Mouse (Mus musculus) kidney, embryonic 14.5 days (tissue): Measurements from ENCODE around the gene Usp34. TPM values are rescaled to one million over a fixed set of nuclear protein-coding genes. Genes with fewer than 3 reads are reported as not detected.
"Not testable (repeated sequence)": the region's sequence is repeated elsewhere in the genome, so short reads cannot be mapped to it uniquely, and the experiment has no call there.

Source experiments
- ATAC-seq: fragments of 200-750 bp; cut with Nextera tagmentation; 2 replicates; pipeline ENCODE4 v1.8.0; 2017; ENCODE audit warnings: moderate number of reproducible peaks, mild to moderate bottlenecking, moderate TSS enrichment, moderate library complexity; ENCODE audit not compliant: low FRiP score, low TSS enrichment
- H3K27ac ChIP-seq: fragments of 300-500 bp; sonication (generic); 2 replicates; pipeline ENCODE4 v1.5.1; 2014; ENCODE audit warnings: low read depth, mild to moderate bottlenecking, low read length, moderate library complexity, mixed read lengths
- H3K27me3 ChIP-seq: fragments of 300-500 bp; sonication (generic); 2 replicates; pipeline ENCODE4 v1.6.1; 2014; ENCODE audit warnings: mild to moderate bottlenecking, low read length; ENCODE audit not compliant: control insufficient read depth, insufficient read depth
- H3K36me3 ChIP-seq: fragments of 300-500 bp; sonication (generic); 2 replicates; pipeline ENCODE4 v1.6.1; 2014; ENCODE audit warnings: low read length, mixed read lengths; ENCODE audit not compliant: control insufficient read depth, insufficient read depth
- H3K4me1 ChIP-seq: fragments of 300-500 bp; sonication (generic); 2 replicates; pipeline ENCODE4 v1.6.1; 2014; ENCODE audit warnings: low read length, mixed read lengths; ENCODE audit not compliant: control insufficient read depth, insufficient read depth
- H3K4me2 ChIP-seq: fragments of 300-500 bp; sonication (generic); replicated peaks from 2 replicates; pipeline ENCODE4 v1.6.1; 2014; ENCODE audit warnings: low read depth, mild to moderate bottlenecking, low read length
- H3K4me3 ChIP-seq: fragments of 300-500 bp; sonication (generic); 2 replicates; pipeline ENCODE4 v1.5.1; 2014; ENCODE audit warnings: mild to moderate bottlenecking, low read length
- H3K9ac ChIP-seq: fragments of 300-500 bp; sonication (generic); 2 replicates; pipeline ENCODE4 v1.6.1; 2014; ENCODE audit warnings: low read depth, mild to moderate bottlenecking, low read length, moderate library complexity
- H3K9me3 ChIP-seq: fragments of 300-500 bp; sonication (generic); 2 replicates; pipeline ENCODE4 v1.6.1; 2016; ENCODE audit warnings: low read length; ENCODE audit not compliant: control insufficient read depth
- WGBS: fragments of 180-500 bp; shearing (Covaris S2); extraction: QIAGEN DNeasy Blood & Tissue Kit; methylation state at CpG from one replicate; pipeline ENCODE4 v1.1.7; 2014; 5-methylcytosine and 5-hydroxymethylcytosine counted together
- polyA plus RNA-seq: library from polyadenylated mRNA; unstranded; fragments of >200 nt; fragmentation: Nextera tagmentation; extraction: Ambion mirVana; gene quantifications from 2 replicates; pipeline ENCODE4 v1.2.1, GENCODE M21; 2014

Gene Usp34
- polyA plus RNA-seq, 1 experiment from 2014 or later = 45.5 TPM

- H3K4me1 ChIP-seq = no peaks in the 10 kb centered on the region
- peaks cover 96% of the 10 kb centered on the region for H3K36me3 ChIP-seq
- H3K9ac ChIP-seq = no peak overlapping the region
- no peaks in the 10 kb centered on the region for H3K9me3 ChIP-seq
- ATAC-seq = no peak
- H3K4me3 ChIP-seq = no peak overlapping the region
- 98% methylated on average over 4 of the region's 4 CpGs for whole genome bisulfite sequencing
- no peak overlapping the region for H3K4me2 ChIP-seq
- no peaks in the 10 kb centered on the region for H3K27me3 ChIP-seq
- H3K27ac ChIP-seq = no peak overlapping the region
Measured at GRCm38 (mm10) chr11:23284469-23284868, 22.2 kb upstream of the Usp34 start.

- peaks cover 97% of the 10 kb centered on the region for H3K36me3 ChIP-seq
- H3K9ac ChIP-seq, H3K4me2 ChIP-seq, H3K4me1 ChIP-seq, H3K27me3 ChIP-seq, H3K4me3 ChIP-seq, H3K9me3 ChIP-seq, H3K27ac ChIP-seq, ATAC-seq: not testable (repeated sequence)
- 84% methylated on average over 4 of the region's 4 CpGs for WGBS
Measured at GRCm38 (mm10) chr11:23288866-23289265, 17.8 kb upstream of the Usp34 start.

- Histone ChIP-seq H3K4me2 (no peak overlapping the region), H3K9ac (no peak overlapping the region), H3K9me3 (no peaks in the 10 kb centered on the region), H3K4me1 (no peaks in the 10 kb centered on the region), H3K4me3 (no peak overlapping the region), H3K36me3 (peaks cover 58% of the 10 kb centered on the region), H3K27me3 (no peaks in the 10 kb centered on the region), H3K27ac (no peak overlapping the region)
- 95% methylated on average over 2 of the region's 2 CpGs for WGBS
- ATAC-seq = no peak
Measured at GRCm38 (mm10) chr11:23297379-23297778, 9.3 kb upstream of the Usp34 start.

GRCm38 (mm10) chr11:23298301-23298700, 8.4 kb upstream of the Usp34 start:
- Histone ChIP-seq H3K4me2 (no peak overlapping the region), H3K36me3 (peaks cover 49% of the 10 kb centered on the region), H3K4me3 (no peak overlapping the region), H3K9ac (no peak overlapping the region), H3K27ac (no peak overlapping the region), H3K27me3 (no peaks in the 10 kb centered on the region), H3K9me3 (no peaks in the 10 kb centered on the region), H3K4me1 (no peaks in the 10 kb centered on the region)
- 95% methylated on average over 2 of the region's 2 CpGs for WGBS
- no peak for ATAC-seq

GRCm38 (mm10) chr11:23299910-23300309, 6.8 kb upstream of the Usp34 start:
- H3K4me1 ChIP-seq = no peaks in the 10 kb centered on the region
- ATAC-seq = peak; percentile 24; the same call in 1 of the 2 replicates
- peaks cover 33% of the 10 kb centered on the region for H3K36me3 ChIP-seq
- no peaks in the 10 kb centered on the region for H3K27me3 ChIP-seq
- WGBS = 90% methylated on average over 1 of the region's 1 CpGs
- H3K27ac ChIP-seq = no peak overlapping the region
- H3K9me3 ChIP-seq = no peaks in the 10 kb centered on the region
- H3K4me3 ChIP-seq = no peak overlapping the region
- H3K9ac ChIP-seq = no peak overlapping the region
- no peak overlapping the region for H3K4me2 ChIP-seq

GRCm38 (mm10) chr11:23303126-23303525, 3.6 kb upstream of the Usp34 start:
- Histone ChIP-seq H3K4me3 (no peak overlapping the region), H3K27ac (no peak overlapping the region), H3K36me3 (0 out of 2 replicates have a peak, but pooled peaks cover 2% of the 10 kb centered on the region), H3K27me3 (no peaks in the 10 kb centered on the region), H3K9me3 (no peaks in the 10 kb centered on the region), H3K9ac (no peak overlapping the region), H3K4me2 (no peak overlapping the region), H3K4me1 (no peaks in the 10 kb centered on the region)
- 79% methylated on average over 1 of the region's 1 CpGs for WGBS
- ATAC-seq = no peak

- H3K9ac ChIP-seq = peak overlapping the region; percentile 92; the same call in 1 of the 2 replicates
- 37% methylated on average over 10 of the region's 10 CpGs for WGBS
- H3K4me1 ChIP-seq, H3K27me3 ChIP-seq, H3K36me3 ChIP-seq, H3K9me3 ChIP-seq, ATAC-seq: not testable (repeated sequence)
- peak overlapping the region; percentile 56 for H3K4me2 ChIP-seq
- H3K27ac ChIP-seq = peak overlapping the region; percentile 96
- peak overlapping the region; percentile 96 for H3K4me3 ChIP-seq
Measured at GRCm38 (mm10) chr11:23305101-23305672, 1.5 kb upstream of the Usp34 start.

- H3K27ac ChIP-seq = peak overlapping the region; percentile 96
- H3K4me2 ChIP-seq = peak overlapping the region; percentile 56
- no peaks in the 10 kb centered on the region for H3K9me3 ChIP-seq
- peak; percentile 96 for ATAC-seq
- no peaks in the 10 kb centered on the region for H3K36me3 ChIP-seq
- peak overlapping the region; percentile 92 for H3K9ac ChIP-seq
- H3K27me3 ChIP-seq = no peaks in the 10 kb centered on the region
- under 1% methylated on average over 57 of the region's 98 CpGs for WGBS
- peak overlapping the region; percentile 96 for H3K4me3 ChIP-seq
- H3K4me1 ChIP-seq = peaks cover 4% of the 10 kb centered on the region; the same call in 1 of the 2 replicates
Measured at GRCm38 (mm10) chr11:23305673-23306608, 754 bp upstream of the Usp34 start.

GRCm38 (mm10) chr11:23307566-23307920, 848 bp downstream of the Usp34 start:
- Histone ChIP-seq H3K27me3 (no peaks in the 10 kb centered on the region), H3K36me3 (no peaks in the 10 kb centered on the region), H3K9me3 (no peaks in the 10 kb centered on the region), H3K4me3 (peak overlapping the region; percentile 96), H3K4me2 (peak overlapping the region; percentile 61), H3K9ac (peak overlapping the region; percentile 92), H3K4me1 (peaks cover 4% of the 10 kb centered on the region; the same call in 1 of the 2 replicates), H3K27ac (peak overlapping the region; percentile 96)
- no peak for ATAC-seq
- WGBS = 2% methylated on average over 6 of the region's 6 CpGs
